Mouse (Mus musculus): ENCODE measurements around the gene Rbp3.

Rbp3 gene

GRCm38 (mm10) chr14:33977748-33978147, 23.9 kb downstream of the Rbp3 start:
- WGBS: 53% methylated on average over 7 of the region's 7 CpGs

GRCm38 (mm10) chr14:33978604-33979059, 24.8 kb downstream of the Rbp3 start, which contains the start of gene Zfp488:
Gene Zfp488 (minus strand): TSS chr14:33978764.
- 5% methylated on average over 25 of the region's 25 CpGs for WGBS

DNA sequence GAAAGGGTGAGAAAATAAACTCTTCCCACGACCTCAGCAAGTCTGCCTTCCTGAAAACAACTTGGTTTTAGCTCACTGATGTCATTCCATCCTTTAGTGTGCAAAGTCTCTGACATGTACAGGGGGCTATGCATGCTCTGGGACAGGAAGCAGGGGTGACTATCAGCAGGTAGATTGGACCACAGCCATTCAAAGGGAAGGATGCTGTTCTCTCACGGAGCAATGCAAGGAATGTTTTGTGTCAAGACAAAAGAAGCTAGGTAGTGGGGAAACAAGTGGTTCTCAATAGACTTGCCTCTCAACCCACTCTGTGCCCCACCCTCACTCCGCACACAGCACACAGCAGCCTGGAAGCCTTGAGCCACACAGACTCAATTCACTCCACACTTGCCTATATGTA, 35.4 kb downstream of the Rbp3 start:
- 68% methylated on average over 3 of the region's 3 CpGs for WGBS

DNA sequence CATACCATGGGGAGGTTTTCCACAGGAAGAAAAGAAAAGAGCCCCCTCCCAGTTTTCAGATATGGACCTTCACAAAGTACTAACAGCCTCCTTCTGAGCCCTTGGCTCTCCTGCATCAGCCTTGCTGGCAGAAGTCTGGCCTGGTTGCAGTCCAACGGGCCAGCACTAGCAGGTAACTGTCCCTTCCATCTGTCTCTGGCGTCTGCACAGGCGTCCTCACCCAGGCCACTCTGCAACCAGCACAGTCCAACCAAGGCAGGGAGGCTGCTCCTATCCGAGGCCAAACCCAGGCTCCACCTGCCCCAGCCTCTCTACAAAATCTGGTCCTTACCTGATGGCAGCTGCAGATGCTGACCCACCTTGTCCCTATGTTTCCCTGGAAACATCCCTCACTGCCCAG, 38.2 kb downstream of the Rbp3 start:
- 90% methylated on average over 4 of the region's 4 CpGs for WGBS

GRCm38 (mm10) chr14:33993051-33993450, 39.2 kb downstream of the Rbp3 start:
- 94% methylated on average over 9 of the region's 9 CpGs for WGBS

DNA sequence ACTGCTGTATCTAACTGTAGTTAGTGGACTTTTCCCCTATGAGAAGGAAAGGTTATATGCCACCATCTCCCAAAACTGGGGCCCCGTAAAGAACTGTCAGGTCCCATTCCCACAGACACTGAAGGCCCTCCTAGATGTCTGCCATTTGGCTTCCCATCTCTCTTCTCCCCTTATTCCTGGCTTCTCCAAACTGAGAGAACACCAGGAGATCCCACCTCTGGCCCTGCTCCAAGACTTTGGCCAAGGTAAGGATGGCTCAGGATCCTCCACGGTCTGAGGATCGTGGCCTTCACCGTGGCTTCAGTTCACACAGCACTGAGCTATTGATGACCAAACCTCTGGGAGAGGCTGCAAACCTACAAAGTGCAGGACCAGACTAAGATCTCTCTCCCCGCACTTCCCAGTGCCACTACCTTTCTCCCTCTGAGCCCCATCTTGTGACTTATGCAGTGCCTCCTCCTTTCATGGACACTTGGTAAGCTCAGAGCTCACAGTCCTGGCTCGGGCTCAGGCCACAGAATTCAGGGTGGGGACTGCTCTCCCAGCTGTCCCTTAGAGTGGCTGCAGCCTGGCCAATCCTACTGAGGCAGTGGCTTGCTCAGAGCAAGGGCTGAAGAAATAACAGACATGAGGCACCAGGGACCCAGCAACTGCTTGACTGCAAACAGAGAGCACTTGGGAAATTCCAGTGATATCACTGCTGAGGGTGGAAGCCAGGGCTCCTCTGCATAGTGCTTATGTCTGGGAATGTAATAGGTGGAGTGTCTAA, 39.9 kb downstream of the Rbp3 start:
- WGBS: 94% methylated on average over 6 of the region's 6 CpGs

DNA sequence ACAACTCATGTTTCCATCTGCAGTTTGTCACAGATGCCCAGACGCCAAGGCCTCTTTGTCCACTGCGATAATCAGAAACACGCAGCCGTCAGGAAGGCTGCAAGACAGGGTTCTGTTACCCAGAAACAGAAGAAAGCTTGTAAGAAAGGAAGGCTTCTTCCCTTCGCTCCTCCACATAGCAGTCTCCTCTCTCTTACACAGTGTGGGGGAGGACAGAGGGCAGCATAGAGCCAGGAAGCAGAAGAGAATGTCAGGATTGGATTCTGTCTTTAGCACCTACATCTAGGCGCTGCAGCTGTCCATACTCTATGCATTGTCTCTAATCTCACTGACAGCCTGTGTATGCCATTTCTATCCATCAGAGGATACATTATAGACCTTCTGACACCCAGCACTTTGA, 43.6 kb downstream of the Rbp3 start:
- 33% methylated on average over 6 of the region's 6 CpGs for WGBS

DNA sequence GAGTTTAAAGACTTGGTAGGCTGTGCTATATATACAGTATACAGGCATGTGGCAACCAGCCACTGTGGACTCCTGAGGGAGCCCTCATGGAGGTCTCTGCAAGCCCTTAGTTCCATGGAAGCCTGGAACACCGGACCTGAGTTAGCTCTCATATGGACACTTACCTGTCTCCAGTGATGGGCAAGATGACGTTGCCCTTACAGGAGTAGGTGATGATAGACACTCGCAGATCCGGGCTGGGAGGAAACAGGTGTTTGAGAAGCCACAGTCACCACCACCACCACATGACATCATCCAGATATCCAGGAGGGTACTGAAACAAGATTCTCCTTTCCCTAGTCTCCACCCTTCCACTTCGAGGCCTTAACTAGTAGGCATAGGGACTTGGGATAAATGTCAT, 48.6 kb downstream of the Rbp3 start:
- WGBS: 91% methylated on average over 5 of the region's 5 CpGs

Data from cerebral cortex, adult 2 months (tissue).